Mouse (Mus musculus): ENCODE measurements around the gene Prr12. TPM values are rescaled to one million over a fixed set of nuclear protein-coding genes. Genes with fewer than 3 reads are reported as not detected.

The Prr12 gene
- polyA plus RNA-seq, 1 experiment from 2014 or later = 6.4 TPM

DNA sequence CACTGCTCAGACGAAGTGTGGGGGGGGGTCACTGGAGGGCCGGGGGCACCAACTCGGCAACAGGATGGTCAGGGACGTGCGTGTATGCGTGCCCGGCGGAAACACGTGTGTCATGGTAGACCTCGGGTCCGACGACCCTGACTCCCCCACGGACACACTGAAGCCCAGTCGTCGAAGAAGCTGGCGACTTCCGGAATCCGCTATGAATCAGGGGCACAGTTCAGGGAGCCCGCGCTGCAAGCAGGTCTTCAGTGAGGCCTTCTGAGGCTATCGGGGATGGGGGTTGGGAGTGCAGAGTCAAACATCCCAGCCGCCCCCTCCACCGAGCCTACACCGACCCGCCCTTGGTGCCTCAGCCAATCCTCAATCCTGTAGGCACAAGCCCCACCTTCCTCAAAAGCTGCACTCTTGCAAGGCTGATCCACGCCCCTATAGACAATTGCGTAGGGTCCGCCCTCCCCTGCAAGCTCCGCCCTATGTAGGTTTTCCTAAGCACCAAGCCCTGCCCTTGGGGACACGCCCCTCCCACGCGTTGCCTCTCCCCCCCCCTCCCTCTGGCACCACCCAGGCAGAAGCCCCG, 1.3 kb upstream of the Prr12 start:
- peak overlapping the region; percentile 90 for H3K4me2 ChIP-seq (replicated peaks; ENCODE audit: low read depth, low read length)
- H3K27ac ChIP-seq (ENCODE audit: low read length) = peak overlapping the region; percentile 93
- H3K27me3 ChIP-seq (replicated peaks; ENCODE audit: insufficient read depth, low read length) = no peaks in the 10 kb centered on the region
- H3K36me3 ChIP-seq (ENCODE audit: insufficient read depth, low read length) = peaks cover 15% of the 10 kb centered on the region
- under 1% methylated on average over 33 of the region's 33 CpGs for WGBS
- TF ChIP-seq CTCF (IDR thresholded peaks at IDR 0.05) = no peak
- no peak for TF ChIP-seq EP300 (IDR thresholded peaks at IDR 0.05)
- H3K4me3 ChIP-seq (ENCODE audit: low read depth, low read length) = peak overlapping the region; percentile 90
- no peaks in the 10 kb centered on the region for H3K9me3 ChIP-seq (ENCODE audit: low read length)
- ATAC-seq (peak; percentile 95), DNase-seq (ENCODE audit: low spot score) (peak; percentile 99)
- peaks cover 7% of the 10 kb centered on the region; the same call in 1 of the 2 replicates for H3K4me1 ChIP-seq (ENCODE audit: insufficient read depth, low read depth, low read length)
- H3K9ac ChIP-seq (replicated peaks; ENCODE audit: low read depth) = peak overlapping the region; percentile 41

DNA sequence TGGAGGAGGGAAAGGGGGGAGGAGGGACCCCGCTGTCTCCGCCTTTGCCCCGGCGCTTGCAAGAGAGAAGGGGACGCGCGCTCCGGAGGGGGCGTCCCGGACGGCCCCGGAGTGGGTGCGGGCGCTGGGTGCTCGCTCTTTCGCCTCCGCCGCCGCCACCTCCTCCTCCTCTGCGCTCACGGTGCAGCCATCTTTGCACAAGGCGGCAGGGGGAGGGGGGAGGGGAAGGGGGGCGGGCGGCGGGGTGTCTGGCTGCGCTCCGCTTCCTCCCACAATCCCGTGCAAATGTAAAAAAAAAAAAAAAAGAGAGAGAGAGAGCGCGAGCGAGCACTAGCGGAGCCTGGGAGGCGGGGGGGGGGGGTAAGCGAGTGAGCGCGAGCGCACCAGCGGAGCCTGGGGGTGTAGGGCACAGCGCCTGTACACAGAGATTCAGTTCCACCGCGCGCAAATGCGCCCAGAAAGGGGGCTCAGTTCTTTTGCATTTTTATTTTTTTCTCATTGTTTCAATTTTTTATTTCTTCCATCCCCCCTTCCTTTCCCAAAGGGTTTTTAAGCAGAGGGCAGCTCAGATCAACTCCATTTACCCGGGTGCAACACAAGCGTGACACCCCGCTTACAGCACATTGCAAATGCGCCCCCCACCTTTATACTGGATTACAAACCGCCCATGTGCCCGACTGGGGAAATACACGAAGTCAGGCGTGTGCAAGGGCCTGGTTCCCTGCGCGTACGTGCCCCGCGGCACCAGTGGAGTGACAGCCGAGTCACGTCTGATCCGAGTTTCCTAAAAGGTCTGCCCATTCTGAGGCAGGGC, 643 bp upstream of the Prr12 start:
- no peak for TF ChIP-seq CTCF (IDR thresholded peaks at IDR 0.05)
- TF ChIP-seq EP300 (IDR thresholded peaks at IDR 0.05) = peak; percentile 9; the same call in 1 of the 2 replicates
- ATAC-seq (peak; percentile 54), DNase-seq (ENCODE audit: low spot score) (peak; percentile 86)
- H3K27me3 ChIP-seq (replicated peaks; ENCODE audit: insufficient read depth, low read length) = no peaks in the 10 kb centered on the region
- WGBS = under 1% methylated on average over 33 of the region's 59 CpGs
- H3K27ac ChIP-seq (ENCODE audit: low read length) = peak overlapping the region; percentile 93
- peaks cover 7% of the 10 kb centered on the region; the same call in 1 of the 2 replicates for H3K4me1 ChIP-seq (ENCODE audit: insufficient read depth, low read depth, low read length)
- H3K9ac ChIP-seq (replicated peaks; ENCODE audit: low read depth) = peak overlapping the region; percentile 76
- H3K36me3 ChIP-seq (ENCODE audit: insufficient read depth, low read length) = peaks cover 17% of the 10 kb centered on the region
- no peaks in the 10 kb centered on the region for H3K9me3 ChIP-seq (ENCODE audit: low read length)
- H3K4me3 ChIP-seq (ENCODE audit: low read depth, low read length) = peak overlapping the region; percentile 90
- H3K4me2 ChIP-seq (replicated peaks; ENCODE audit: low read depth, low read length) = peak overlapping the region; percentile 90

DNA sequence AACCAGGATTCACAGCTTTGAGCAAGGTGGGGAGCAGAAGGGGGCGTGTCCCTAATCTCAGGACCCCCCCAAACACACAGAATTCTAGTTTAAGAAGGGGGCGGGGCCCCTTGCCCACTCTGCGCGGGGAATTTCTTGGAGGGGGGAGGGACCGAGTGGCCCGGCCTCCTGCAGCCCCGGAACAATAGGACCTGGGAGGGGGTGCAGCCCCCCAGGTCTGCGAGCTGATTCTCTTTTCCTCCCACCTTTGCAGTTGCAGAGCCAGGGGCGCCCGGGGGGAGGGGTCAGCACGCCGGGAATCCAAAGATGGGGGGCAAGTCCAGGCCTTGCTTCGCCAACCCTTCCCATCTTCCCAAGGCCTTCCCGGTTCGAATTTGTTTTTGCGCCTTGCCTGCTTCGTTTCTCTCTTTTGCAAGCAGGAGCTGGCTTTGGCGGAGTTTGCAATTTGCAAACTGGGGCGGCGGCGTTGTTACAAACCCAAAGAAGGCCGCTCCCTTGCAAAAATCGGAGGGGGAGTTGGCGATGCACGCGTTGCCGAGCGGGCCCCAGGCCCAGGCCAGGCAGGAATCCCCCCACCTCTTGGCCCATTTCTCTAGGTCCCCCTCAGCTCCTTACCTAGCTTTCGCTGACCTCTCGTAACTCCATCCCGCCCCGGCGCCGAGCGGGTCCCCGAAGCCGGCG, 360 bp downstream of the Prr12 start:
- TF ChIP-seq CTCF (IDR thresholded peaks at IDR 0.05) (no peak), EP300 (IDR thresholded peaks at IDR 0.05) (no peak)
- peak; percentile 34 for DNase-seq (ENCODE audit: low spot score)
- WGBS = 1% methylated on average over 29 of the region's 38 CpGs

GRCm38 (mm10) chr7:45051601-45051974, 1.1 kb downstream of the Prr12 start:
- ATAC-seq (no peak), DNase-seq (ENCODE audit: low spot score) (no peak)
- no peak for TF ChIP-seq CTCF (IDR thresholded peaks at IDR 0.05)
- TF ChIP-seq EP300 (IDR thresholded peaks at IDR 0.05) = no peak
- Histone ChIP-seq H3K9me3 (ENCODE audit: low read length) (no peaks in the 10 kb centered on the region), H3K4me2 (replicated peaks; ENCODE audit: low read depth, low read length) (peak overlapping the region; percentile 90), H3K27me3 (replicated peaks; ENCODE audit: insufficient read depth, low read length) (no peaks in the 10 kb centered on the region), H3K9ac (replicated peaks; ENCODE audit: low read depth) (peak overlapping the region; percentile 76; the same call in 1 of the 2 replicates), H3K36me3 (ENCODE audit: insufficient read depth, low read length) (peaks cover 24% of the 10 kb centered on the region), H3K27ac (ENCODE audit: low read length) (peak overlapping the region; percentile 93), H3K4me1 (ENCODE audit: insufficient read depth, low read depth, low read length) (peaks cover 7% of the 10 kb centered on the region; the same call in 1 of the 2 replicates), H3K4me3 (ENCODE audit: low read depth, low read length) (peak overlapping the region; percentile 90)
- 7% methylated on average over 13 of the region's 13 CpGs for WGBS

More for the DNA sequence above, 360 bp downstream of the Prr12 start:
- H3K36me3 ChIP-seq (ENCODE audit: insufficient read depth, low read length) = peaks cover 17% of the 10 kb centered on the region
- H3K9ac ChIP-seq (replicated peaks; ENCODE audit: low read depth) = peak overlapping the region; percentile 76
- peak overlapping the region; percentile 90 for H3K4me2 ChIP-seq (replicated peaks; ENCODE audit: low read depth, low read length)
- H3K4me3 ChIP-seq (ENCODE audit: low read depth, low read length) = peak overlapping the region; percentile 90
- no peaks in the 10 kb centered on the region for H3K27me3 ChIP-seq (replicated peaks; ENCODE audit: insufficient read depth, low read length)
- H3K4me1 ChIP-seq (ENCODE audit: insufficient read depth, low read depth, low read length) = peaks cover 7% of the 10 kb centered on the region; the same call in 1 of the 2 replicates
- ATAC-seq = no peak
- H3K9me3 ChIP-seq (ENCODE audit: low read length) = no peaks in the 10 kb centered on the region
- H3K27ac ChIP-seq (ENCODE audit: low read length) = peak overlapping the region; percentile 93

DNA sequence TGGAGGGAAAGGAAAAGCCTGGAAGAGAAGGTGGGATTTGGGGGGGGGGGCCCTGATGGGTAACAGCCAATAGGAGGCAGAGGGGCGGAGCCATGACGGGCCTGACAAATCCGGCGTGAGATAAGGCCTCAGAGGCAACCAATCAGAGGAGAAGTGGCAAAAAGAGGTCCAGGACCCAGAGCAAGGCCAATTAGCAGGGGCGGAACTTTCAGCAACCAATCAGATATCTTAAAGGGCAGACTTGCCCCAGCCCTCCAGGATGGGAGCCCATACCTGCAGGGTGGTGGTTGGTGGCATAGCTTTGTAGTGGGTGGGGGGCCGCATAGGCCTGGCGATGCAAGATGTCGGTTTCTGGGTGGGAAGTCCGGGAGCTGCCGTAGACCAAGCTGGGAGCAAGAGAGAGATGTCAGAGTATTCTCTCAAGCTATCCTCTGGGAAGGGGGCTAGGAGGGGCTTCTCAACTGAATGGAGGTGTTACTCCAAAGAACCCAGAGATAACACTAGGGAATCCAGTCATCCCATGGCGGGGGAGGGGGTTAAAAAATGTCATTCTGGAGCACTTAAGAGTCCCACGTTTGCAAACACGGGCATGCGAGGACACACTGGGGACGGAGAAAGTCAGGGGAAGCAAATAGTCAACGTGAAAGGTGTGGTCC, 1.6 kb downstream of the Prr12 start:
- H3K36me3 ChIP-seq (ENCODE audit: insufficient read depth, low read length) = peaks cover 28% of the 10 kb centered on the region
- H3K9ac ChIP-seq (replicated peaks; ENCODE audit: low read depth) = 0 out of 2 replicates have a peak overlapping the region, but pooled peaks have one; percentile 76
- H3K27me3 ChIP-seq (replicated peaks; ENCODE audit: insufficient read depth, low read length) = no peaks in the 10 kb centered on the region
- H3K4me2 ChIP-seq (replicated peaks; ENCODE audit: low read depth, low read length) = peak overlapping the region; percentile 90
- WGBS = 8% methylated on average over 16 of the region's 16 CpGs
- H3K4me1 ChIP-seq (ENCODE audit: insufficient read depth, low read depth, low read length) = peaks cover 7% of the 10 kb centered on the region; the same call in 1 of the 2 replicates
- DNase-seq (ENCODE audit: low spot score) (peak; percentile 95), ATAC-seq (peak; percentile 19; the same call in 1 of the 2 replicates)
- H3K4me3 ChIP-seq (ENCODE audit: low read depth, low read length) = peak overlapping the region; percentile 90; the same call in 1 of the 2 replicates
- H3K9me3 ChIP-seq (ENCODE audit: low read length) = no peaks in the 10 kb centered on the region
- TF ChIP-seq CTCF (IDR thresholded peaks at IDR 0.05) (no peak), EP300 (IDR thresholded peaks at IDR 0.05) (no peak)
- peak overlapping the region; percentile 93; the same call in 1 of the 2 replicates for H3K27ac ChIP-seq (ENCODE audit: low read length)
